Mouse (Mus musculus) urinary bladder, postnatal 4 days (tissue): ENCODE data around the gene Rasgrp2.
A peak's percentile ranks its signal among the peaks of the same experiment; 100 is the strongest.

ENCODE experiments used
- DNase-seq, 2 experiments: peaks; one replicate each; pipeline ENCODE4 v3.0.0; 2021 to 2022; ENCODE audit warnings: low spot score in 2 of 2

Gene Rasgrp2

DNA sequence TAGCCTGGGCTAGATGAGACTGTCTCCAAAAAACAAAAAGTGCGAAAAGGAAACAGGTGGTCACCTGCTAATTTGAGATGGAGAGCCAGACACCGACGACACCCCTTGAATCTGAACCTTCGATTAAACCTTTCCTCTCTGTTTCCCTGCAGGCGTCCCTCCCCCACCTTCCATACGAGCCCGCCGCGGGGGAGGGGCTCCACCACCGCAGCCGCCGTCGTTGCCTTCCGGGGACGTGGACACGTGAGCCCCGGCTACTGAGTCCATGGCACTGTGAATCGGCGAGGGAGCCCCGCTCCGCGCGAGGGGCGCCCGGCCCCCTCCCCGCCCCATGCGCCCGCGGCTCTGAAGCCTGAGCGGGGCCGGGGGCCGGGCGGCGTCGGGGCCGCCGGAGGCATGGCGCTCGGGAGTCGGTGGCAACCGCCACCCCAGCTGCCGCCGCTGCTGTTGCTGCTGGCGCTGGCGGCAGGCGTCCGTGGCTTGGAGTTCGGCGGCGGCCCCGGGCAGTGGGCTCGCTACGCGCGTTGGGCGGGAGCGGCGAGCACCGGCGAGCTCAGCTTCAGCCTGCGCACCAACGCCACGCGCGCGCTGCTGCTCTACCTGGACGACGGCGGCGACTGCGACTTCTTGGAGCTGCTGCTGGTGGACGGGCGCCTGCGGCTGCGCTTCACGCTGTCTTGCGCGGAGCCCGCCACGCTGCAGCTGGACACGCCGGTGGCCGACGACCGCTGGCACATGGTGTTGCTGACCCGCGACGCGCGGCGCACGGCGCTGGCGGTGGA is 28.7 kb downstream of the Rasgrp2 start:
- peak in 1 of 2 experiments; percentile 40 for DNase-seq

- DNase-seq: no peak
Measured at GRCm38 (mm10) chr19:6428501-6429200, 29.5 kb downstream of the Rasgrp2 start.

DNA sequence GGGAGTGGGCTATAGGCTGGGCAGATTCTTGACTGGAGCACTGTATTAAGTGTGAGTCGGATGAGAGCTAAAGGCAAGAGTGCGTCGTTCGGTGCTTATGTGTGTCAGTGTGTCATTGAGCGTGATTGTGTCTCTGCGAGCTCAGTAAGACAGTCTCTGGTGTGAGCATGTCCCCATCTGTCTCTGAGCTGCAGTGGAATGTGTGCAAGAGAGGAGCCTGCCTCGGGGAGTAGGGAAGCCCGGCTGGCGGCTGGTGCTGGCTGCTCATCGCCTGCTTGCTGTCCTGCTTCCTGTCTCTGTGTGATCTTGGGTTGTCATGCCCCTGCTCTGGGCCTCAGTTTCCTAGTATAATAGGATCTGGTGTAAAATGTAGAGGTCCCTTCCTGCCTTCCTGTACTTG is 43.9 kb downstream of the Rasgrp2 start:
- no peak for DNase-seq

DNA sequence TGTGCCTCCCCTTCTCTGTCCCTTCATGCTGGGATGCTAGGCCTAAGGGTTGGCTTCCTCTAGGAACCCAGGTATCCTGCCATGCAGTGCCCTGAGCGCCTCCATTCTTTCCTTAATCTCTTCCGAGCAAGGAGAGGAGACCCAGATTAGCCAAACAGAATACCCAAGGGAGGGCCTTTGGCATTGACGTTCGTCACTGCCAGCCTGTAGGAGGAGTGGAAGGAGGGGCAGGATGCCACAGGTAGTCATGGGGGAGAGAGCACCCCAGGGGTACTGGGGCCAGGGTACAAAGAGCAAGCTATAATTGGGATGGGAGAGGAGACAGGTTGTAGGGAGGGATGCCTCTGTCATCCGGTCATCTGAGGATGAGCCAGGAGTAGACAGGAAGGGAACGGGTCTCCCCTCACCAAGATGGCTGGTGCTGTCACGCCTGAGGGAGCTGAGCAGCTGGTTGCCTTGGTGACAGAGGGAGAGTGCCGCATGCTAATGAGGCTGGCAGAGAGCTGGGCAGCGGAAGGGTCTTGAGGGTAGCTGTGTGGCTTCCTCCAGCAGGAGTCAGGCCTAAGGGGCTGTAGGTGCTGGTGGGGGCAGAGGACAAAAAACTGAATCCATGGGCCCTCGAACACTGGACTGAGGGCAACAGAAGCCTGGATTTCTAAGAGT is 46.8 kb downstream of the Rasgrp2 start:
- DNase-seq: no peak

DNA sequence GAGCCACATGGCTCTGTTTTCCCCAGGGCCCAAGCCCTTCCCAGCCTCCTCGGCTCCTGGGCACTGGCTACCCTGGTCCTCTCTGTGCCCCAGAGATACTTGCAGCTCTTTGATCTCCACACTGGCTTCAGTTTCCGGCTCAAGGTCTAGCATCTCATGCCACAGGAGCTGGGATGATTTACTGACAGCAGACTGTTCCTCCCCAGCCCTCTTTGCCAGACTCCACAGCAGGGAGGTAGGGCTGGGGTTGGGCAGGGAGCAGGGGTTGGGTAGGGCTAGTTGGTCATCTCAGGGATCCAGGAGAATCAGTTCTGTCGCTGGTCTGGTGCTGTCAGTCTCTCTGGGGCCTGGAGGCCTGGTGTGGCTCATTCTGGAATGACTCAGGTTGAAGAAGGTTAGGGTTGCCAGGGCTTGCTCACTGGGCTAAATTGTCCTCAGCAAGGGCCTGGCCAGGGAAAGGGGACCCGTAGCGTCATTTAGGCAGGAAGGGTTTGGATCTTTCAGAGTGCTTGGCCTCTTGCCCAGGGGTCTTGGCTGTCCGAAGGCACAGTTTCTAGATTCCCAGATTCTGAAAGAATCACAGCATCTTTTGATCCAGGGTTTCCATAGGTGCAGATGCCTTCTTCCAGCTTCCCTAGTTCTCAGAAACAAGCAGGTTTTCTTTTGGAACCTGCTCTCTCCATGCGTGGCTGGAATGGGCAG is 47.7 kb downstream of the Rasgrp2 start:
- DNase-seq: no peak

DNA sequence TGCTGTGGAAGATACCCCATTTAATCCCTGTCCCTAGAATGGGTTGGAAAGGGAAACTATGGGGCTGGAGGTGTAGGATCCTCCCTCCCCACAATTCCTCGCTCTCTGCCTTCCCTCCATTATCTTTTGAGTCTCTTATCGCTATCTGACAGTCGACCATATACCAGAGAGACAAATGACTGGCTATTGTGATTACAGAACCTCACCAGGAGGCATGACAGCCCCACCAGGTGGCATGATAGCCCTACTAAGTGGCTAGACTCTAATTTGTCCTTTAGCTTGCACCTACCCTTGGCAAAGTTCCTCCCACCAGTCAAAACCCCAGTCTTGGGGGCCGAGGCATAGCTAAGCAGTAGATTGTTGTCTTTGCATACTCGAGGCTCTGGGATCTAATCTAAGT is 49.6 kb downstream of the Rasgrp2 start:
- DNase-seq: no peak

- DNase-seq: no peak
Measured at GRCm38 (mm10) chr19:6449841-6450240, 50.7 kb downstream of the Rasgrp2 start.

- peak in 1 of 2 experiments; percentile 78 for DNase-seq
Measured at GRCm38 (mm10) chr19:6452030-6452494, 52.9 kb downstream of the Rasgrp2 start.

DNA sequence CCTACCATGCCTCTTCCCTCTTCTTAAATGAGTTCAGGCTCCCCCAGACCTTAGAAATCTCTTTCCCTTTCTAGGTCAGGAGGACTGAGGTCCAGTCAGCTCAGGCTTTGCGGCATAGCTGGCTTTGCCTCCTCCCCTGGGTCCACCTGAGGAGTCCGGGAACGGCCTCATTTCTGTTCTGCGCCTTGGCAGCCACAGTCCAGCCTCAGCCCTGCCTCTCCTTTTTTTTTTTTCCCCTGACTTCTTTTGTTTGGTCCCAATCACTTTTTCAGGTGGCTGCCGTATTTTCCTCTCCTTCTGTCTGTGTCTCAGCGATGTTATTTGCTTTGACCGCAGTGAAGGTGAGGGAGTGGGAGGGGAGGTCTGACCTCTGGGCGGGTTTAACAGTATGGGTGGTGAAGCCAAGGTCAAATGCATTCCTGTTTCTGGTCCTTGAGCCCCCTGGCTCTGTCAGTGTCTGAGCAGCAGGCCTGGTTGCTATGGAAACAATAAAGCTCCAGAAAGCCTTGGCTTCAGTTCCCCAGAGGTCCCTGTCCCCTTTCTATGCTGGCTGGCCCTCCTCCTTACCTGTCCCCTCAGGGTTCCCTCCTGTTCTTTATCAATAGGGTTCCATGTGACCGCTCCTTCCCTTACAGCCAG is 53.7 kb downstream of the Rasgrp2 start:
- DNase-seq: no peak

DNA sequence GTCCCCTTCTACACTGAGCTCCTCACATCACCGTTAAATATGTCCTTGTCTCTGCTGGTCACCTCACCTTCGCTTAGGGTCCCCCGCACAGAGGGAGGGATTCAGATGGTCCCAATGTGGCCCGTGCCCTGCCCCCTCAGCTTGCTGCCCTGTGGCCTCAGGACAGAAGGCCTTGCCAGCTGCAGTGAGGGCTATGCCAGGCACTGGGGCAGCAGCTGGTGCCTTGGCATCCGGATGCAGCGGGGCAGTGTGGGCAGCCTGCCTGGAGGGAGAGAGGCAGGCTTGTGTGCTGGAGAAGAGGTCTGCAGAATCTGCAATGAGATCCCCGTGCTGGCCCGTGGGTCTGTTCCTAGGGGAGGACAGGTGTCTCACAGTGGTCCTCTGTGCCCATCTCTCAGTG is 54.2 kb downstream of the Rasgrp2 start:
- DNase-seq: no peak

DNA sequence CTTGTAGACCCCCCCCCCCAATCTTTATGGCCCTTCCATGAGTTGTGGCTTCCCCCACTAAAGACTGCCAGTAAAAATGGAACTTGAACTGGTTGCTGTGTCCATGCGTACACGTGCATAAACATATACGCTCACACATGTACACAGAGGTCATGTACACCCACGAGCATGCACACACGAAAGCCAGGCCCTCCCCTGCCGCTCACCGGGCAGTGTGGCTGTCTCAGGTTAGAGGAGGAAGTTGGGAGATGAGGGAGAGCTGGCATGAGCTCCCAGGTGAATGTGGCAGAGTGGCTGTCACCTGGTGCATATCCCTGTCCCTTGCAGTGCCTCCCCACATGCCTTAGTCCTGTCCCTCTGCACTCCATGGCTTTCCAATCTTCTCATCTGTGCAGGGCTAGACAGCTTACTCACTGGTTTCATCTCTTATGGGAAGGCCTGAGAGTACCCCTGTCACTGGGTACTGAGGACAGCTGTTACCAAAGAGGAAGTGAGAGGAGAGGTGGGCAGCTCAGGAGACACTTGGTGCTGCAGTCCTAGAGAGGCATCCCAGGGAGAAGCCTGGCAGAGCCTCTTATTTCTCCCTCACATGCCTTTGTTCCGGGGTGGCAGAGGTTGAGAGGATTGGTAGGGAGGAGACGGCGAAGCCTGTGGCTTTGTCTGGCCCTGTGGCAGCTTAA is 55.0 kb downstream of the Rasgrp2 start:
- no peak for DNase-seq

GRCm38 (mm10) chr19:6459504-6459903 is 60.4 kb downstream of the Rasgrp2 start:
- DNase-seq: no peak

DNA sequence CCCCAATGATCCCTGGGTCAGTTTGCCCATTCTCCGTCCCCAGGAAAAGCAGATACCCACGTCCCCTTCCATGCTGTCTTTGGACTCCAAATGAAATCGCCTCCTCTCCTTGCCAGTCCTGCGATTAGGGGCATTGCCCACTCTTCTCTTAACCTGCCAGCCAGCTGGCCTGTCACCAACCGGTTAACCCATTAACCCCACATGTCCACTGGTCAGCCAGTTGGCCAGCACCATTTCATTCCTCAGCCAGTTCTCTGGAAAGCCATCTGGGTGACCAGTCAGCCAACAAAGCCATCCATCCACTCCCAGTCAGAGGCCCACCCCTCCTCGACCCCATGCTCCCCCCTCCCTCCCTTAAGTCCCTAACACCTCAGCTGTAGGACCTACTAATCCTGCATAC is 63.7 kb downstream of the Rasgrp2 start:
- DNase-seq: no peak

GRCm38 (mm10) chr19:6464306-6465071 is 65.3 kb downstream of the Rasgrp2 start:
- DNase-seq: peak in 1 of 2 experiments; percentile 49
